Mouse (Mus musculus): ENCODE data around the gene Itpkc. TPM values are rescaled to one million over a fixed set of nuclear protein-coding genes. Genes with fewer than 3 reads are reported as not detected.

Itpkc gene
- polyA plus RNA-seq, 1 experiment from 2014 or later, result 10.3 TPM

DNA sequence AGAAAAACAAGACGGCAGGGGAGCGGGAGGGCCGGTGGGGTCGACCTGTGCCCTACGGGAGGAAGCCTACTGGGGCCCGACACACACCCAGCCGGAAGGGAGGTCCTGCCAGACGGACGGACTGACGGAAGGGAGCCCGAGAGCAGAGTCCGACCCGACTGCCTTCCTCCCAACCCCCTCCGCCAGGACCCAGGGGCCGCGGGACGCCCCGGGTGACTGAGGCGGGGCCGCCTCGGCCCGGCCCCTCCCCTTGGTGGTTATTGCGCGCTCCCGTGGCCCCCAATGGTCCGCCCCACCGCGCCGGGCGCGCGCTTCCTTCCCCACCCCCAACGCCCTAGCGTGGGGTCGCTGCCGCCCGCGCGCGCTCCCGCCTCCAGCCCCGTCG, 62.2 kb downstream of the Itpkc start:
- peak overlapping the region; percentile 98 for H3K27ac ChIP-seq (ENCODE audit: low read length)
- 1% methylated on average over 34 of the region's 43 CpGs for WGBS
- peak; percentile 87 for ATAC-seq (ENCODE audit: insufficient read depth, low FRiP score)
- no peaks in the 10 kb centered on the region for H3K9me3 ChIP-seq (replicated peaks; ENCODE audit: control insufficient read depth, low read length)
- peaks cover 53% of the 10 kb centered on the region for H3K4me1 ChIP-seq (ENCODE audit: control insufficient read depth, insufficient read depth, low read length)
- H3K4me3 ChIP-seq (replicated peaks; ENCODE audit: low read length), result peak overlapping the region; percentile 80
- H3K36me3 ChIP-seq (ENCODE audit: control insufficient read depth, insufficient read depth, low read length), result peaks cover 8% of the 10 kb centered on the region; the same call in 1 of the 2 replicates
- H3K9ac ChIP-seq (ENCODE audit: low read length), result peak overlapping the region; percentile 94
- peak overlapping the region; percentile 73 for H3K4me2 ChIP-seq (ENCODE audit: low read depth, low read length)
- no peaks in the 10 kb centered on the region for H3K27me3 ChIP-seq (ENCODE audit: control insufficient read depth, insufficient read depth, low read length)

DNA sequence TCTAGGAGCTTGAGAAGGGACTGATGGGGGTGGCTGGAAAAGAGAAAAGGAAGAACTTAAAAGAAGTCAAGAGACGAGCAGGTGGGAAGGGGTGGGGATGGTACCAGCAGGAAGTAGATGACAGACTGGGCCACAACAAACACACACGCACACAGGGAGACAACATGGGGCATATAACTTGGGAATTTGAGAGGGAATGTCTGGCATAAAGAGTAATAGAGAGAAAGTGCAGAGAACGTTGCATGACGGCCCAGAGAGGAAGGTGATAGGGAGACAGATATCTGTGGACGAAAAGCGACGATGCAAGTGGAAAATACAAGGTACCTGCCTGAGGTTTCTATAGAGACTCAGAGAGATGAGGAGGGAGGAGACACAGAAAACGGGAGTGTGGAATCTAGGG, 62.8 kb downstream of the Itpkc start:
- 2% methylated on average over 8 of the region's 8 CpGs for WGBS
- peaks cover 56% of the 10 kb centered on the region for H3K4me1 ChIP-seq (ENCODE audit: control insufficient read depth, insufficient read depth, low read length)
- H3K36me3 ChIP-seq (ENCODE audit: control insufficient read depth, insufficient read depth, low read length), result peaks cover 8% of the 10 kb centered on the region; the same call in 1 of the 2 replicates
- H3K9ac ChIP-seq (ENCODE audit: low read length), result peak overlapping the region; percentile 94
- H3K27ac ChIP-seq (ENCODE audit: low read length), result peak overlapping the region; percentile 98
- no peaks in the 10 kb centered on the region for H3K9me3 ChIP-seq (replicated peaks; ENCODE audit: control insufficient read depth, low read length)
- no peak for ATAC-seq (ENCODE audit: insufficient read depth, low FRiP score)
- H3K27me3 ChIP-seq (ENCODE audit: control insufficient read depth, insufficient read depth, low read length), result no peaks in the 10 kb centered on the region
- H3K4me3 ChIP-seq (replicated peaks; ENCODE audit: low read length), result peak overlapping the region; percentile 80
- peak overlapping the region; percentile 73 for H3K4me2 ChIP-seq (ENCODE audit: low read depth, low read length)

DNA sequence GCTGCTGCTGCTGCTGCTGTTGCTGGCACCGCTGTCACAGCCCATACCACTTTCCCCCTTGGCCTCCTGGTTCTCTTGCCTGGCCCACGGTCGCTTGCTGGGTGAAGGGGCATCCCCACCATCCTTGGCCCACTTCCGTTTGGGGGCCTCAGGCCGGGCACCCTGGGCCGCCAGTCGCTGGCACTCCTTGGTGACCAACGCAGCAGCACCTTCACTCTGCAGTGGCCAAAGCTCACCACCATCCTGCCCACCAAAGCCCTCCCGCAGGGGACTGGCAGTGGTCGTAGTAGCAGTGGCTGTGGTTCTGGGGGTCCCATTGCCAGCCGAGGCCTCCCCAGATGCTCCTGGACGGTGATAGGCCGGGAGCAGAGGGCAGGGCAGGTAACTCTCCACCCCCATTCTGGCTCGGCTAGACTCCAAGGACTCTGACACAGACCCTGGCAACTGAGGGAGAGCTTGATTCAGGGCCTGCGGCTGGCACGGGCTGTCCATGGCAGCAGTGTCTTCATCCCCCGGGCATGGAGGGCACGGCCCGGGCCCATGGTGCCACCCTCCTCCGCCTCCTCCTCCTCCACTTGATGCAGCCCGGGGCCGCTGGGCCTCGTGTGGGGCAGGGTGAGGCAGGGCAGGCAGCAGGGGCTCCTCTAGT, 63.3 kb downstream of the Itpkc start:
- Histone ChIP-seq H3K9me3 (replicated peaks; ENCODE audit: control insufficient read depth, low read length) (no peaks in the 10 kb centered on the region), H3K4me3 (replicated peaks; ENCODE audit: low read length) (peak overlapping the region; percentile 80), H3K4me2 (ENCODE audit: low read depth, low read length) (peak overlapping the region; percentile 73), H3K9ac (ENCODE audit: low read length) (peak overlapping the region; percentile 94), H3K27ac (ENCODE audit: low read length) (peak overlapping the region; percentile 98), H3K4me1 (ENCODE audit: control insufficient read depth, insufficient read depth, low read length) (peaks cover 58% of the 10 kb centered on the region), H3K36me3 (ENCODE audit: control insufficient read depth, insufficient read depth, low read length) (peaks cover 8% of the 10 kb centered on the region; the same call in 1 of the 2 replicates), H3K27me3 (ENCODE audit: control insufficient read depth, insufficient read depth, low read length) (no peaks in the 10 kb centered on the region)
- no peak for ATAC-seq (ENCODE audit: insufficient read depth, low FRiP score)
- 61% methylated on average over 23 of the region's 23 CpGs for WGBS

DNA sequence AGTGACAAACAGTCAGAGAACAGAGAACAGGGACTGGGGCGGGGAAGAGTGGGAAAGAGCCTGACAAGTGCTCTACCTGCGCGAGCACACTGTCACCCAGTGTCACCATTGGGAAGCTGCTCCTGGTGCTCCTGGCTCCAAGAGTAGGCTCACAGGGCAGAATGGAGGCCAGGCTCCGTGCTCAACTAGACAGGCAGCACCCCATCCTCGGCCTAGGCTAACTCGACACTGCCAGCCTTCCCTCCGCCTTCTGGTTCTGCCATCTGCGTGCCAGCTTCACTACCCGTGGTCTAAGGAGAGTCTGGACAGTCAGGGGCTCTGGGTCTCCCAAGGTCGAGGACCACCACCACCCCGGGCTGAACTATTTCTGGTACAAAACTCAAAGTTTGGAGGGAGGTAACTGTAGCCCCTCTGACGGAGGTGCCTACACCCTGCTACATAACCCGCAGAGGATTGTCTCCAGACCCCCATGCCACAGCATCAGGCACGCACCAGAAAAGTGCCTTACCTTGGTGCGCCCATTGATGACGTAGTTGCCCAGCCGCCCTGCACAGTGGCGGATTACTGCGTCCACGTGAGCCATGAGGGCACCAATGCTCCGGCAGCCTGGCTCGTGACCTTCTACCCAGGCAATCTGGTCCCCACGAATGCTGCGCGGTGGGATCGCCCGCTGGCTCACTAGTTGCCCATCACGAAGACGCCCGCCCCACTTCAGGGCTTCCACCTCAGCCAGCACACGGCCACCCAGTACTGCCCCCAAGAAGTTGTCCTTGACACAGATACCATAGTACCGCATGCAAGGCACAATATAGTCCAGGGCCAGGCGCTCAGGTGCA, 64.1 kb downstream of the Itpkc start:
- Histone ChIP-seq H3K9ac (ENCODE audit: low read length) (peak overlapping the region; percentile 94), H3K27me3 (ENCODE audit: control insufficient read depth, insufficient read depth, low read length) (no peaks in the 10 kb centered on the region), H3K4me2 (ENCODE audit: low read depth, low read length) (peak overlapping the region; percentile 73), H3K4me1 (ENCODE audit: control insufficient read depth, insufficient read depth, low read length) (peaks cover 60% of the 10 kb centered on the region), H3K9me3 (replicated peaks; ENCODE audit: control insufficient read depth, low read length) (no peaks in the 10 kb centered on the region), H3K27ac (ENCODE audit: low read length) (no peak overlapping the region), H3K36me3 (ENCODE audit: control insufficient read depth, insufficient read depth, low read length) (peaks cover 11% of the 10 kb centered on the region), H3K4me3 (replicated peaks; ENCODE audit: low read length) (peak overlapping the region; percentile 80)
- no peak for ATAC-seq (ENCODE audit: insufficient read depth, low FRiP score)
- WGBS, result 77% methylated on average over 33 of the region's 33 CpGs

DNA sequence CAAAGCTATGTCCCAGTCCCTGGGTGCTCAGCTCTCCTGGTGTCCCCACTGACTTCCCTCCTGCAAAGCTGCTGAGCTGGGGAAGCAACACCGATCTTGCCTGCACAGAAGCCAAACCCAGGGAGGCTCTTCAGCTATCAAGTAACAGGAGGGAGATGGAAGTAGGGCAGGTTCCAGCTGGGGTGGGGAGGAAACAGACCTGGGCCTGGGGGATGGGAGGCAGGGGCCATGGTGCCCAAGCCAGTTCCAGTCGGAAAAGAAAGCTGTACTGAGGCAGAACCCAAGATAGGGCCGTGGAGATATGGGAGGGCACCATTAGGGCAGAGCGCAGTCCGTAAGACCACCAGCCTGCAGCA, 65.0 kb downstream of the Itpkc start:
- Histone ChIP-seq H3K9ac (ENCODE audit: low read length) (peak overlapping the region; percentile 94), H3K4me1 (ENCODE audit: control insufficient read depth, insufficient read depth, low read length) (peaks cover 60% of the 10 kb centered on the region), H3K36me3 (ENCODE audit: control insufficient read depth, insufficient read depth, low read length) (peaks cover 20% of the 10 kb centered on the region), H3K4me2 (ENCODE audit: low read depth, low read length) (peak overlapping the region; percentile 73), H3K4me3 (replicated peaks; ENCODE audit: low read length) (peak overlapping the region; percentile 80), H3K27ac (ENCODE audit: low read length) (no peak overlapping the region), H3K9me3 (replicated peaks; ENCODE audit: control insufficient read depth, low read length) (no peaks in the 10 kb centered on the region), H3K27me3 (ENCODE audit: control insufficient read depth, insufficient read depth, low read length) (no peaks in the 10 kb centered on the region)
- WGBS, result 62% methylated on average over 5 of the region's 5 CpGs
- ATAC-seq (ENCODE audit: insufficient read depth, low FRiP score), result no peak

DNA sequence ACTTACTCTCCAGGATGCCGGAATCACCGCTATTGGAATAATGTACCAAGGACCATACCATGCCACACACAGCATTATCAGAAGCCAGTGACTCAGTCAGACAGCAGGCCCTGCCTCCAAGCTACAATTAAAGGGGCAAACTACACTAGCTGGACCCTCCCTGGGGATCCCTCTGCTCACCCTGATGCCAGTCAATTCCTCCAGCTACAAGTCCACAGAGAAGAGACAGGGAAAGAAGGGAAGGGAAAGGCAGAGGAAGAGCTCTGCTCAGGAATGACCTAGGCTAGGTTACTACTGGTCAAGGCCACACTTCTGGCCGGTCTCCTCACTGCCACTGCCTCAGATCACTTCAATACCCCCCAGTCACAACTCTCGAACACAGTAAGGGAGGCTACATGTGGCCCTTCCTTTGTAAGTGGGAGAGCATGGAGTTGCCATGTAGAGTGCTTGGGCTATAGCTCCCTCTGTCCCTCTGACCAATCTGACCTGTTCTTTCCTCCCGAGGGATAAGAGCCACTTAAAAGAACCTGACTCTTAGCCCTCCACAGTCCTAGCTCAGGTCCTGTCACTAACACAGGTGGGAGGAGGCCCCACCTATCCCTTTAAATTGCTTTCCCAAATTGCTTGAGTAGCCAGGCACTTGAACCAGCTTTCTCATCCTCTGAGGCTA, 65.5 kb downstream of the Itpkc start:
- Histone ChIP-seq H3K27ac (ENCODE audit: low read length) (no peak overlapping the region), H3K9me3 (replicated peaks; ENCODE audit: control insufficient read depth, low read length) (no peaks in the 10 kb centered on the region), H3K4me1 (ENCODE audit: control insufficient read depth, insufficient read depth, low read length) (peaks cover 60% of the 10 kb centered on the region), H3K27me3 (ENCODE audit: control insufficient read depth, insufficient read depth, low read length) (no peaks in the 10 kb centered on the region), H3K4me3 (replicated peaks; ENCODE audit: low read length) (peak overlapping the region; percentile 80; the same call in 1 of the 2 replicates), H3K36me3 (ENCODE audit: control insufficient read depth, insufficient read depth, low read length) (peaks cover 25% of the 10 kb centered on the region), H3K4me2 (ENCODE audit: low read depth, low read length) (peak overlapping the region; percentile 73), H3K9ac (ENCODE audit: low read length) (peak overlapping the region; percentile 94; the same call in 1 of the 2 replicates)
- 72% methylated on average over 5 of the region's 5 CpGs for WGBS
- no peak for ATAC-seq (ENCODE audit: insufficient read depth, low FRiP score)

DNA sequence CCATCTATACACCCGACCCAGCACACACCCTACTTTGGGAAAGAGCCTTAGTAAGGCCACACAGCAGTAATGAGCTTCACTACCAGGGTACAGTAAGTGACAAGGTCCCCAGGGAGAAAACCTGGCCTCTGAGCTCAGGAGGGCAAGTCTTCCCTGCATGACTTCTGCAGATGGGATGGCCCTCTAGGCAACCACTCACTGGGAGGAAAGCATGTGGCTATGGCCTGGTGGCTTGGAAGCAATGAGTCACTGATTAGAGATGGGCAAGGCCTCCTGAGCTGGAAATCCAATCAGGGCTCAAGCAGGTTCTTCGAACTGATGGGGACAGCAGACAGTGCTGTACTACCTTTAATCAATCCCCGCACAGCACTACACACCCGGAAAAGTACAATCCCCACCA, 66.7 kb downstream of the Itpkc start:
- H3K9ac ChIP-seq (ENCODE audit: low read length), result peak overlapping the region; percentile 34; the same call in 1 of the 2 replicates
- no peak overlapping the region for H3K4me2 ChIP-seq (ENCODE audit: low read depth, low read length)
- peaks cover 52% of the 10 kb centered on the region for H3K4me1 ChIP-seq (ENCODE audit: control insufficient read depth, insufficient read depth, low read length)
- H3K27me3 ChIP-seq (ENCODE audit: control insufficient read depth, insufficient read depth, low read length), result no peaks in the 10 kb centered on the region
- H3K27ac ChIP-seq (ENCODE audit: low read length), result no peak overlapping the region
- ATAC-seq (ENCODE audit: insufficient read depth, low FRiP score), result no peak
- no peak overlapping the region for H3K4me3 ChIP-seq (replicated peaks; ENCODE audit: low read length)
- no peaks in the 10 kb centered on the region for H3K9me3 ChIP-seq (replicated peaks; ENCODE audit: control insufficient read depth, low read length)
- H3K36me3 ChIP-seq (ENCODE audit: control insufficient read depth, insufficient read depth, low read length), result peaks cover 29% of the 10 kb centered on the region
- WGBS, result 84% methylated on average over 4 of the region's 4 CpGs

DNA sequence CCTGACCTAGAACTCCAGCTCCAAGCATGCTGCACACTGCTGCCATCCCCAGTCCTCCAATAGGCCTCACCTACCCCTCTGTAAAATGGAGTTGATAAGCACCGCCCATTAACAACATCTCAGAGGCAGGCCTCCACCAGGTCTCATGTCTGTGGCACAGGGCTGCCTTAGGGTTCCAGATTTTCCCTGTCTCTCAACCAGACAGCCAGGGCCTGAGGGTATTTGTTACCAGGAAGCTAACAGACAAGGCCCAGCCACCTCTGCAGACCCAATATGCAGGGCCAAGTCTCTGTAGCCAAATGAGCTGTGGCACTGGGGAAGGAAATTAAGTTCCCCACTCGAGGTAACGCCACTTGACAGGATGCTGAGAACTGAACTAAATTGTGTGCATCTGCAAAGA, 67.5 kb downstream of the Itpkc start:
- no peak overlapping the region; the same call in 1 of the 2 replicates for H3K27ac ChIP-seq (ENCODE audit: low read length)
- H3K36me3 ChIP-seq (ENCODE audit: control insufficient read depth, insufficient read depth, low read length), result peaks cover 29% of the 10 kb centered on the region
- no peaks in the 10 kb centered on the region for H3K27me3 ChIP-seq (ENCODE audit: control insufficient read depth, insufficient read depth, low read length)
- H3K4me2 ChIP-seq (ENCODE audit: low read depth, low read length), result no peak overlapping the region
- peaks cover 52% of the 10 kb centered on the region for H3K4me1 ChIP-seq (ENCODE audit: control insufficient read depth, insufficient read depth, low read length)
- 88% methylated on average over 3 of the region's 3 CpGs for whole genome bisulfite sequencing
- H3K9ac ChIP-seq (ENCODE audit: low read length), result 0 out of 2 replicates have a peak overlapping the region, but pooled peaks have one; percentile 10
- ATAC-seq (ENCODE audit: insufficient read depth, low FRiP score), result no peak
- no peaks in the 10 kb centered on the region for H3K9me3 ChIP-seq (replicated peaks; ENCODE audit: control insufficient read depth, low read length)
- H3K4me3 ChIP-seq (replicated peaks; ENCODE audit: low read length), result no peak overlapping the region

DNA sequence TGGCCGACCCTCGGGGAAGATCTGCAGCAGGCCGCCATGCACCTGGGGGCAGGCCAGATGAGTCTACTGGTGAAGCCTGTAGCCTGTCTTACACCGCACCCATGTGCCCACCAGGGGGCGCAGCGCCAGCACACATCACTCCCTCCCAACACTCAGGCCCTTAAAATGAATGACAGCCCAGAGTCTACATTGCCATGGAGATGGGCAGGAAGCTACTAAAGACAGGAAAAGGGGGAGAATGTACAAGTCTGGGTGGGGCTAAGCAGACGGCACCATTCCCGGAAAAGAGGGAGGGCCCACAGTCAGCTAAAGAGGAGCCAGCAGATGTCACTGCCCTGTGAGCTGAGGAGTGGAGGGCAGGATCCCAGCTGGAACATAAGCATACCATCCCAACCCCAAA, 68.6 kb downstream of the Itpkc start:
- Histone ChIP-seq H3K9ac (ENCODE audit: low read length) (no peak overlapping the region), H3K36me3 (ENCODE audit: control insufficient read depth, insufficient read depth, low read length) (peaks cover 26% of the 10 kb centered on the region), H3K4me1 (ENCODE audit: control insufficient read depth, insufficient read depth, low read length) (peaks cover 44% of the 10 kb centered on the region), H3K27me3 (ENCODE audit: control insufficient read depth, insufficient read depth, low read length) (no peaks in the 10 kb centered on the region), H3K4me3 (replicated peaks; ENCODE audit: low read length) (no peak overlapping the region), H3K9me3 (replicated peaks; ENCODE audit: control insufficient read depth, low read length) (no peaks in the 10 kb centered on the region), H3K27ac (ENCODE audit: low read length) (peak overlapping the region; percentile 1; the same call in 1 of the 2 replicates), H3K4me2 (ENCODE audit: low read depth, low read length) (no peak overlapping the region)
- WGBS, result 15% methylated on average over 8 of the region's 8 CpGs
- peak; percentile 87 for ATAC-seq (ENCODE audit: insufficient read depth, low FRiP score)
